Mouse (Mus musculus): Measurements from ENCODE around the gene Myo1e. TPM values are rescaled to one million over a fixed set of nuclear protein-coding genes. Genes with fewer than 3 reads are reported as not detected.

The Myo1e gene
- polyA plus RNA-seq, 1 experiment, result 19.5 TPM

- Histone ChIP-seq H3K36me3 (ENCODE audit: control insufficient read depth, insufficient read depth, low read length) (no peaks in the 10 kb centered on the region), H3K4me1 (ENCODE audit: control insufficient read depth, insufficient read depth, insufficient read length, low read length) (peaks cover 18% of the 10 kb centered on the region), H3K27ac (ENCODE audit: insufficient read depth, low read depth, low read length) (no peak overlapping the region), H3K4me3 (ENCODE audit: low read depth, low read length) (no peak overlapping the region), H3K27me3 (ENCODE audit: control insufficient read depth, insufficient read depth, low read length) (no peaks in the 10 kb centered on the region)
- 86% methylated on average over 8 of the region's 8 CpGs for WGBS
- TF ChIP-seq CTCF (IDR thresholded peaks at IDR 0.05; ENCODE audit: extremely low read depth, insufficient read length, insufficient replicate concordance, low read depth, low read length) (no peak), POLR2A (IDR thresholded peaks at IDR 0.05; ENCODE audit: low read depth, low read length) (no peak)
Observed at GRCm38 (mm10) chr9:70281407-70281806, 74.3 kb downstream of the Myo1e start.

- WGBS, result 82% methylated on average over 8 of the region's 8 CpGs
- H3K36me3 ChIP-seq (ENCODE audit: control insufficient read depth, insufficient read depth, low read length), result peaks cover 2% of the 10 kb centered on the region
- H3K4me1 ChIP-seq (ENCODE audit: control insufficient read depth, insufficient read depth, insufficient read length, low read length), result peaks cover 14% of the 10 kb centered on the region
- no peaks in the 10 kb centered on the region for H3K27me3 ChIP-seq (ENCODE audit: control insufficient read depth, insufficient read depth, low read length)
- H3K4me3 ChIP-seq (ENCODE audit: low read depth, low read length), result no peak overlapping the region
- H3K27ac ChIP-seq (ENCODE audit: insufficient read depth, low read depth, low read length), result no peak overlapping the region
- TF ChIP-seq POLR2A (IDR thresholded peaks at IDR 0.05; ENCODE audit: low read depth, low read length), result no peak
- TF ChIP-seq CTCF (IDR thresholded peaks at IDR 0.05; ENCODE audit: extremely low read depth, insufficient read length, insufficient replicate concordance, low read depth, low read length), result no peak
Observed at GRCm38 (mm10) chr9:70282107-70282506, 75.0 kb downstream of the Myo1e start.

GRCm38 (mm10) chr9:70283151-70283550 lies 76.0 kb downstream of the Myo1e start:
- H3K27me3 ChIP-seq (ENCODE audit: control insufficient read depth, insufficient read depth, low read length), result no peaks in the 10 kb centered on the region
- 87% methylated on average over 4 of the region's 4 CpGs for WGBS
- peaks cover 7% of the 10 kb centered on the region for H3K36me3 ChIP-seq (ENCODE audit: control insufficient read depth, insufficient read depth, low read length)
- no peak overlapping the region for H3K27ac ChIP-seq (ENCODE audit: insufficient read depth, low read depth, low read length)
- peaks cover 9% of the 10 kb centered on the region for H3K4me1 ChIP-seq (ENCODE audit: control insufficient read depth, insufficient read depth, insufficient read length, low read length)
- no peak overlapping the region for H3K4me3 ChIP-seq (ENCODE audit: low read depth, low read length)
- TF ChIP-seq CTCF (IDR thresholded peaks at IDR 0.05; ENCODE audit: extremely low read depth, insufficient read length, insufficient replicate concordance, low read depth, low read length) (peak; percentile 17; the same call in 1 of the 2 replicates), POLR2A (IDR thresholded peaks at IDR 0.05; ENCODE audit: low read depth, low read length) (no peak)

GRCm38 (mm10) chr9:70284584-70285140 lies 77.5 kb downstream of the Myo1e start:
- Histone ChIP-seq H3K27ac (ENCODE audit: insufficient read depth, low read depth, low read length) (no peak overlapping the region), H3K4me1 (ENCODE audit: control insufficient read depth, insufficient read depth, insufficient read length, low read length) (peaks cover 1% of the 10 kb centered on the region; the same call in 1 of the 2 replicates), H3K27me3 (ENCODE audit: control insufficient read depth, insufficient read depth, low read length) (no peaks in the 10 kb centered on the region), H3K4me3 (ENCODE audit: low read depth, low read length) (no peak overlapping the region), H3K36me3 (ENCODE audit: control insufficient read depth, insufficient read depth, low read length) (peaks cover 12% of the 10 kb centered on the region)
- WGBS, result 67% methylated on average over 7 of the region's 7 CpGs
- TF ChIP-seq POLR2A (IDR thresholded peaks at IDR 0.05; ENCODE audit: low read depth, low read length), result no peak
- no peak for TF ChIP-seq CTCF (IDR thresholded peaks at IDR 0.05; ENCODE audit: extremely low read depth, insufficient read length, insufficient replicate concordance, low read depth, low read length)

- 87% methylated on average over 10 of the region's 10 CpGs for WGBS
- TF ChIP-seq POLR2A (IDR thresholded peaks at IDR 0.05; ENCODE audit: low read depth, low read length) (no peak), CTCF (IDR thresholded peaks at IDR 0.05; ENCODE audit: extremely low read depth, insufficient read length, insufficient replicate concordance, low read depth, low read length) (no peak)
- H3K27ac ChIP-seq (ENCODE audit: insufficient read depth, low read depth, low read length), result no peak overlapping the region
- H3K4me3 ChIP-seq (ENCODE audit: low read depth, low read length), result no peak overlapping the region
- peaks cover 19% of the 10 kb centered on the region for H3K36me3 ChIP-seq (ENCODE audit: control insufficient read depth, insufficient read depth, low read length)
- no peaks in the 10 kb centered on the region for H3K4me1 ChIP-seq (ENCODE audit: control insufficient read depth, insufficient read depth, insufficient read length, low read length)
- no peaks in the 10 kb centered on the region for H3K27me3 ChIP-seq (ENCODE audit: control insufficient read depth, insufficient read depth, low read length)
Observed at GRCm38 (mm10) chr9:70290785-70291184, 83.6 kb downstream of the Myo1e start.

- Histone ChIP-seq H3K36me3 (ENCODE audit: control insufficient read depth, insufficient read depth, low read length) (peaks cover 10% of the 10 kb centered on the region), H3K27ac (ENCODE audit: insufficient read depth, low read depth, low read length) (no peak overlapping the region), H3K4me3 (ENCODE audit: low read depth, low read length) (no peak overlapping the region), H3K27me3 (ENCODE audit: control insufficient read depth, insufficient read depth, low read length) (no peaks in the 10 kb centered on the region), H3K4me1 (ENCODE audit: control insufficient read depth, insufficient read depth, insufficient read length, low read length) (peaks cover 5% of the 10 kb centered on the region; the same call in 1 of the 2 replicates)
- WGBS, result 37% methylated on average over 2 of the region's 2 CpGs
- TF ChIP-seq POLR2A (IDR thresholded peaks at IDR 0.05; ENCODE audit: low read depth, low read length) (no peak), CTCF (IDR thresholded peaks at IDR 0.05; ENCODE audit: extremely low read depth, insufficient read length, insufficient replicate concordance, low read depth, low read length) (no peak)
Observed at GRCm38 (mm10) chr9:70296916-70297315, 89.8 kb downstream of the Myo1e start.

GRCm38 (mm10) chr9:70298221-70298620 lies 91.1 kb downstream of the Myo1e start:
- H3K27me3 ChIP-seq (ENCODE audit: control insufficient read depth, insufficient read depth, low read length), result no peaks in the 10 kb centered on the region
- no peak overlapping the region for H3K27ac ChIP-seq (ENCODE audit: insufficient read depth, low read depth, low read length)
- peaks cover 14% of the 10 kb centered on the region for H3K36me3 ChIP-seq (ENCODE audit: control insufficient read depth, insufficient read depth, low read length)
- no peak for TF ChIP-seq CTCF (IDR thresholded peaks at IDR 0.05; ENCODE audit: extremely low read depth, insufficient read length, insufficient replicate concordance, low read depth, low read length)
- TF ChIP-seq POLR2A (IDR thresholded peaks at IDR 0.05; ENCODE audit: low read depth, low read length), result no peak
- H3K4me3 ChIP-seq (ENCODE audit: low read depth, low read length), result no peak overlapping the region
- WGBS, result 91% methylated on average over 7 of the region's 7 CpGs
- peaks cover 6% of the 10 kb centered on the region; the same call in 1 of the 2 replicates for H3K4me1 ChIP-seq (ENCODE audit: control insufficient read depth, insufficient read depth, insufficient read length, low read length)
